Mouse (Mus musculus) retina, postnatal 7 days (tissue): ENCODE measurements around the gene Cyp8b1.

Experiments
- DNase-seq: peaks from one replicate; pipeline ENCODE4 v3.0.0-alpha.2; 2012; ENCODE audit warnings: low read depth, low spot score

The Cyp8b1 gene

DNA sequence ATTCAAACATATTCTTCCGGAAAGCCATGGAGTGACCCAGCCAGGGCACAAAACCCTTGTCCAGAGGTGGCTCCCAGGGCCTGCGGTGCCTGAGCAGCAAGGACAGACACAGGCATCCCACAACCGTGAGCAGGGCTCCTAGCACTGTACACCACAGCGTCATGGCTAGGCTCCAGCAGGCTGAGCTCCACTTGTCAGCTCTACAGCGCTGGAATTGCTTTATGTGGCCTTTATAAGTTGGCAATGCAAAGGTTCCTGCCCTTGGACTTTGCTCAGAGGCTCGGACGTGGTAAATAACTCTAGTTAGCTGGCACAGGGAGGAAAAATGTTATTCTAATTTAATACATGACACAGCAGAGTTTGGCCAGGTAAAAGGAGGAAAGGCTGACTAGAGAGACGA is at the start of gene Cyp8b1:
Cyp8b1 (minus strand) TSS at position 204 of the 400 bp plus-strand sequence.
- DNase-seq: no peak

- DNase-seq: no peak
Measured at GRCm38 (mm10) chr9:121964941-121965340, 48.8 kb upstream of the Cyp8b1 start.

DNA sequence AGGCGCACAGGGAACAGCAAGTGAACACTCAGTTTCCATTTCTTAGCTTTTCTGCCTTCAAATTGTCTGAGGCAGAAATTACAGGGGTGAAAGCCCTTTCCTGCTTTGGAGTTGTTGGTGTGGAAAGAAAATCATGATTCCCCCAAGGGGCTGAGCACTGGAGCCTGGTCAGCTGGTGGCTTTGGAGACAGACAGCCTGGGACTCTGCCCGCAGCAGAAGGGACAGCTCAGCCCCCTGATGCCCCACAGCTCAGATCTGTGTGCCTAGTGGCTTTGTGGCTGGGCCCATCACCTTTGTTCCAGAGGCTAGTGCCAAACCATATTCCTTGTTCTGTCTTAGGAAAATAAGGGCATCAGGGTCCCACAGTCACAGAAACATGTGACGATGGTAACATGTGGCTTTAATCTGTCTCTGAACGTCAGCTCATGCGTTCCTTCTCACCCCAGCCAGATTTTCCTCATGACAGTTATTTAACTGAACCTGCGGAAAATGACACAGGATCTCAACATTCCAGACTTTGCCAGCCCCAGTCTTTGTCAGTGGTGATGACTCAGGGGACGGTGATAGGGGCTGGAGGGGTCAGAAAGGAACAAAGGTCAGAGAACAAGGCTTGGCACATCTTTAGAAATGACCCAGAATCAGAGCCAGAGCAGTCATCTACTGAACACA is 44.0 kb upstream of the Cyp8b1 start:
- DNase-seq: no peak

DNA sequence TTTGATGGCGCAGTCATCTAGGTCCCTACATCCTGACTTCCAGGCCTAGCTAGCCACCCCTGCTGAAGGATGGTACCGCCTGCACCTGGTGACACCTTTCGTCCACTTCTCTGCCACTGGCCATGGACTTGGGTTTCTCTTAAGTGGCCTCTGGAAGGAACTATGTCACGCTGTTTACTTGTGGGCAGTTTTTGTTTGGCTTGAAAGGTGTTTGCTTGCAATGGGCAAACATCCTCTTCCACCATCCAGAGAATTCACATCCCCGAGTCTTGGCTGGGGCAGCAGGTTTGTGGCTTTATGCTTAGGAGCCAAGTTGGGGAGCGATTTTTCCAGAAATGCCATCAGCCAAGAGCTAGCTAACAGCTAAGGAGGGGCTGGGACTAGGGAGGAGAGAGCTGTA is 36.5 kb upstream of the Cyp8b1 start:
- DNase-seq: no peak

DNA sequence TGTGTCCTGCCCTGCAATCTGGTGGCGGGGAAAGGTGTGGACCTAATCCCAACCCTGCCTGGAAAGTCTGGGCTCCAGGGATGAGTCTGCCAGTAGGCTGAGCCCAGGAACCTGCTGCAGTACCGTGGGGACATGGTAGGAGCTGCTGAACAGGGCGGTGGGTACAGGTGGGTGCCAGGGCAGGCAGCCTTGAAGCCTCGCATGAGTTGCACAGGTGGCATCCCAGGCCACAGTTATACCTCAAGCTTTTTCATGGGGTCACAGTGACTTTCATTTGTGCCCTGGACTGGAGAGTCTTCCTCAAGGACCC is 35.0 kb upstream of the Cyp8b1 start:
- DNase-seq: no peak

GRCm38 (mm10) chr9:121950418-121951113 is 34.5 kb upstream of the Cyp8b1 start, which contains the start of gene Fam198a:
Fam198a (plus strand) TSS chr9:121950988.
- no peak for DNase-seq

GRCm38 (mm10) chr9:121948431-121948830 is 32.3 kb upstream of the Cyp8b1 start:
- DNase-seq: no peak

DNA sequence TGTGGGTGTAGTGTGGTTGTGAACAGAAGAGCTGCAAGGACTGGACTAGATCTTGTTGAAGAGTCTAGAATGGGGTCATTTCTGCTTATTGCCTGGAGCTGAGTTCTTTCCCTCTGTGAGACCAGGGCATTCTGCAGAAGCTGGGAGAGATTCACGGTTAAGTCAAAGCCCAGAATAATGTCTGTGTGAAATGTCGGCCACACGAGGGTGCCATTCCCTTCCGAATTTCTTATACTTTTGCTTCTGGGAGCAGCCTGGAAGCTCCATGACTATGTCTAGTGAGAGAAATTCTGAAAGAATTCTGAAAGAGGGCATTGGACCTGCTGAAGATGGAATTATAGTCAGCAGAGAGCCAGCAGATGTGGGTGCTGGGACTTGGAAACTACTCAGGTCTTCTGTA is 31.7 kb upstream of the Cyp8b1 start:
- peak; percentile 45 for DNase-seq

GRCm38 (mm10) chr9:121943628-121944027 is 27.5 kb upstream of the Cyp8b1 start:
- no peak for DNase-seq

- DNase-seq: no peak
Measured at GRCm38 (mm10) chr9:121943005-121943404, 26.9 kb upstream of the Cyp8b1 start.

GRCm38 (mm10) chr9:121937944-121938355 is 21.8 kb upstream of the Cyp8b1 start:
- DNase-seq: peak; percentile 36

DNA sequence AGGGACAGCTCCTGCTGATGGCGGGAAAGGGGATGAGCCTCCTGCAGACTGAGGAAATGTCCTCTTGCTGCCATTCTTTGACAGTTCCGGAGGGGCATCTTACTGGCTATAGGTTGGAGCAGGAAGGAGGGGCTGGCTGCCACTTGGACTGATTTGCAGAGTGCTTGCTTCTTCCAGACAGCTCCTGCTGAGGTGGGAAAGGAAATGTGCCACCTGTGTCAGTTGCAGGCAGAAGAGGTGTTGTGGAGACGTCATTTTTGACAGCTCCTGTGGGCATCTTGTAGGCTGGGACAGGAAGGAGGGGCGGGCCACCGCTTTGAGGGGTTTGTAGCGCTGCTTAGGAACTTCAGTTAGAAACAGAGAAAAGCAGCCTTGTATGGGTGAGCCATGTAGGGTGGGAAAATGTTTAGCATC is 21.4 kb upstream of the Cyp8b1 start:
- DNase-seq: no peak

GRCm38 (mm10) chr9:121936952-121937351 is 20.8 kb upstream of the Cyp8b1 start:
- DNase-seq: no peak

GRCm38 (mm10) chr9:121934856-121935255 is 18.8 kb upstream of the Cyp8b1 start:
- DNase-seq: no peak

GRCm38 (mm10) chr9:121928498-121928897 is 12.4 kb upstream of the Cyp8b1 start:
- DNase-seq: no peak

- DNase-seq: no peak
Measured at GRCm38 (mm10) chr9:121927721-121928120, 11.6 kb upstream of the Cyp8b1 start.

DNA sequence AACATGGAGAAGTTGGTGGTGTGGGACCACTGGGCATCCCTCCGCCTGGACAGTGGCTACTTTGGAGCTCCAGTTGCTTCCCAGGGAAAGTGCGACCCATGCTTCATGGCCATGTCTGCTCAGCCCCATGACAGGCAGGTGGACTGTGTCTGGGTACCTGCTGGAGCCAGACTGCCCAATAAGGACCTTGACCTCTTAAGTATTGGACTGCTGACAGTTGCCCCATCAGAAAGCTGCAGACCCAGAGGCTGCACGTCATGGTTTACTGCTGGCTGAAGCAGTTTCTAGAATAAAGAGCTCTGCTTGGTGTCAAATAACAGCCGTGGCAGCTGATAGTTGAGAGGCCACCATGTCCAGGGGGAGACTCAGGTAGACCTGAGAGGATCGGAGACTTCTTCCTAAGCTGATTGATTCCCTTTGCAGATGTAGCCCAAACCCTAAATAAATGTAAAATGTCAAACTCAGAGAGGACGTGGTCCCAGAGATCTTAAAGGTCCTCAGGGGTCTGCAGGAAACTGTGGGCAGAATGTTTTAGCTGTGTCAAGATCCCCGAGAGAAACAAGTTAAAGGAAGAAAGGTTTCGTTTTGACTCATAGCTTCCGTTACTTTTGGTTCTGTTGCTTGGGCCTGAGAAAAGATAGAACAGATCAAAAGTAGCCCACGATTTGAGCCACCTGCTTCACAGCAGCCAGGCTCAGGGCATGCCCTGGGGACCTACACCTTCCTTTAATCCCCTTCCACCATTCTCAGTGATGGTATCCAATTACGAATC is 10.7 kb upstream of the Cyp8b1 start:
- DNase-seq: no peak

GRCm38 (mm10) chr9:121925959-121926358 is 9.9 kb upstream of the Cyp8b1 start:
- no peak for DNase-seq

GRCm38 (mm10) chr9:121924901-121925560 is 8.9 kb upstream of the Cyp8b1 start:
- DNase-seq: no peak

- DNase-seq: no peak
Measured at GRCm38 (mm10) chr9:121923906-121924305, 7.8 kb upstream of the Cyp8b1 start.

DNA sequence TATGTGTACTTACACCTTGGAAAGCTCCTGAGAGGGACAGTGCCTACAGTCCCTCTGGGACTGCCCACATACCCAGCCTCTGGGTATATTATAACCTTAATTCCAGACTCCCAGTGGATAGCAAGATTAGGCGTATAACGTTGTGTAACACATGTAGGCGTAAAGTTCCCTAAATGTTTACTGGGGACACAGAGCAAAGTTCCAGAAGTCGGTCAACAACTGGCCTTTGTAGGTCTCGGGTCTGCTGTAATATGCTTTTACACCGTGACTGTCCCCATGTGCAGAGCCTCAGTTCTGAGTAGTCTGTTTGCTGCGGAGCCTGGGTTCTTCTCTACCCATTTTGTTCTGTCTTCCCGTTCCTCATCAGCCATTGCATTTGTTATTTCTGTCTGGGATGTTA is 7.3 kb upstream of the Cyp8b1 start:
- no peak for DNase-seq

- no peak for DNase-seq
Measured at GRCm38 (mm10) chr9:121919027-121919501, 3.0 kb upstream of the Cyp8b1 start.
